Mouse (Mus musculus): Measurements from ENCODE around the gene Gm26558.

DNA sequence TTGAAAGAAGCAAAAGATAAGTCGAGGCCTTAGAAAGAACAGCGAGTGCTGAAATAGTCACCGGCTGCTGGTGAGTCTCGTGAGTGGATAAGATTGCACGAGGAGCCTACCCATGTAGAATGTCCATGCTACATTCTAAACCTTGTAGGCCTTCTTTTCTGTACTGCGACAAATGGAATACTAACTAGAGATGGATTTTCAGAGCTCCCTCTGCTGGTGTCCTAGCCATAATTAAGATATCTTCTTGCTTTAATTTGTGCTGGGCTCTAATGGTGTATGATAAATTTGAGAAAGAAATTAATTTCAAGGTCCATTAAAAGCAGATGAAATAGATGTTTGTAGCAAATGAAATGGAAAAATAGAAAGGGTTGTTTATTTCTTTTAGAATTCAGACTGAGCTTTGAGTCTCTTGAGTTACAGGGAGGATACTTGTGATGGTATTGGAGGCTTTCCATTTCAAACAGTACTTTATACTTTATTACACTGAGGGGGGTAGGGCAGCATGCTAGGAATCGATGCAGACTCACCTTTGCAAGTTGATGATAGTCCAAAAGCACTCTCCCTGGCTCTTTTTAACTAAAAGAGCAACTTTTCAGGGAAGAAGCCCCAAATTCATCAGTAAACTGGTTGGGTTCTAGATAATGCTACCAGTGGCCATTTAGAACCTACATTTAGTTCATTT is 11.7 kb upstream of the Gm26558 start:
- no peak for TF ChIP-seq CTCF (IDR thresholded peaks at IDR 0.05; ENCODE audit: borderline replicate concordance, control insufficient read depth, extremely low read depth, insufficient read depth, low read length, poor library complexity)
- TF ChIP-seq POLR2A (IDR thresholded peaks at IDR 0.05; ENCODE audit: control insufficient read depth, extremely low read depth, insufficient read depth, low read length, poor library complexity), result no peak
